11 mouse cellular contexts compared by ENCODE assay signal in the genomic region with DNA sequence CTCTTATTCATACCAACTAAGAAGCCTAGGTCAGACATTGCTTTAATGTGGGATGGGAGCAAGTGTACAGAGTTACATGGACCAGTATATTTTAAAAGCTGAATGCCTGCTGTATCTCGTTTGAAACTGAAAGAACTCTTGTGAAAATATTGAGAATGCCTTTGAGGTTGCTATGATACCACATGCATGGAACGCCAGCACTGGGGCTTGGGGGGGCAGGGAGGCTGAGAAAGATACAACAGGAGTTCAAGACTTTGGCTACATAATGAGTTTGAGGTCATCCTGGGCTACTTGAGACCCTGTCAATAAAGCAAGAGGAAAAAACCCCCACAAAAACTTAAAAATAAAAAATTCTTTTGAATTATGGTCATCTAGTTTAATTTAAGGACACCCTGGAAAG.
"Had no signal": no experiment of that assay in that cellular context is flagged by ENCODE, and none has a peak within 500 bp of the region (broad histone marks: within the 10 kb centered on the region; RNA-seq: fewer than 3 reads in every experiment).

No protein-coding gene starts in this region.

- H3K4me3 ChIP-seq: liver, embryonic 13.5 days; midbrain, embryonic 15.5 days had no signal

- H3K36me3 ChIP-seq: liver, embryonic 13.5 days; midbrain, embryonic 15.5 days had no signal

- H3K4me1 ChIP-seq: liver, embryonic 13.5 days; midbrain, embryonic 15.5 days had no signal

- DNase-seq: kidney, adult 9 months; kidney, postnatal 14 days; kidney, postnatal 4 days; left cerebral cortex, postnatal 4 days; liver, embryonic 13.5 days; lung, adult 2 months; lung, postnatal 14 days; lung, postnatal 4 days; thymus, adult 18-20 months; thymus, postnatal 36 days had no signal

- H3K4me2 ChIP-seq: liver, embryonic 13.5 days; midbrain, embryonic 15.5 days had no signal

- ATAC-seq: midbrain, embryonic 15.5 days had no signal

- H3K9ac ChIP-seq: liver, embryonic 13.5 days; midbrain, embryonic 15.5 days had no signal

- H3K27ac ChIP-seq: liver, embryonic 13.5 days; midbrain, embryonic 15.5 days had no signal

- H3K27me3 ChIP-seq: liver, embryonic 13.5 days; midbrain, embryonic 15.5 days had no signal

- H3K9me3 ChIP-seq: liver, embryonic 13.5 days; midbrain, embryonic 15.5 days had no signal
